Mouse (Mus musculus) adrenal gland, postnatal 25 days (tissue): ENCODE results near the gene Cacna1e. TPM values are rescaled to one million over a fixed set of nuclear protein-coding genes. Genes with fewer than 3 reads are reported as not detected.

ENCODE experiments used
- DNase-seq: peaks from one replicate; pipeline ENCODE4 v3.0.0; 2021; ENCODE audit warnings: mixed read lengths
- total RNA-seq: library from RNA; stranded (reverse); gene quantifications from 2 replicates; pipeline ENCODE4 v1.2.3, GENCODE M21; 2021

The Cacna1e gene
- total RNA-seq, 1 experiment from 2014 or later, result 0.15 TPM

DNA sequence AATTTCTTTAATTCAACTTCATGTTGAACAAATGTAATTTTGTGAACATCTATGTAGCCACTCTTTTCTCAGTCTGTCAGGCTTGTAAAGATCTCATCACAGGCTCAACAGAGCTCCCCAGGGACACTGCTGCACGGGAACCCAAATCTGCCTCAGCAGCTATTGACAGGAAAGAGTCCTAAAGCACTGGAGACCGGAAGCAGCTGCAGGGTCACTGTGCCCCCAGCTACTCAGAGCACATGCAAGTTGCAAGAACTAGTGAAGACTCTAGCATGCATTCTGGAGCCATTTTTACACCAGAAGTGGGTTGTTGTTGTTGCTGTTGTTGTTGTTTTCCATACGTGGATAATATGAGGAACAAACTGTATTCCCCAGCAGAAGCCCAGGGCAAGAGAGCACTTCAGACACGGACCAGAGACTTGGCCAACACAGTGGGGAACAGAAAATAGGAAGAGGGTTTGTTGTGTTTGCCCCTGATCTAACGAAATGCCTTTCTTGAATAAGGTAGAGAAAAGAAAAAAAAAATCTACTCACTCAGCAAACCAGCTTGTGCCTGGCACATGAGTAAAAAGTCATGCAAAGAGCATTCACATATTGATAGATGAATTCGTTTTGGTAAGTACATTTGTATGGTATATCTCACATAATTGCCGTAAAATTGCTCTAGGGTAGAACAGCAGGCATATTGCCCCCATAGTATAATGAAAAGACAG is 266.4 kb downstream of the Cacna1e start:
- DNase-seq, result no peak

DNA sequence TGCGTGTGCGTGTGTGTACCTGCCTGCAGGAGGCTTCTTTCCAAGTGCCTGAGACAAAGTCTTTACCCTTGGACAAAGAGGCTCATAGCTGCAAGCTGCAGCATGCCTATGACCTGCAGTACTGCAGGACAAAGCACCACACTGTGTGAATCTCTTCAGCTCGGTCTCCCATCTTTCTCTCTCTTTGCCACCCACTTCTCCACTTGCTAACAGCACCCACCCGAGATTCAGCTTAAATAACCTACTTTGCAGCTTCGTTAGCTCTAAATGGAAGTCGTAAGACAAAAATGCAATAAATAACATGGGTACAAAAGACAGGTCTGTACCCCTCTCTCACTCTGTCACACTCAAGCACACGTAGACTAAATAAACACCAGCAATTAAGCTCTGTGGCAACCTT is 268.5 kb downstream of the Cacna1e start:
- no peak for DNase-seq

- DNase-seq, result no peak
These were observed 275.8 kb downstream of the Cacna1e start for GRCm38 (mm10) chr1:154608516-154608915.

DNA sequence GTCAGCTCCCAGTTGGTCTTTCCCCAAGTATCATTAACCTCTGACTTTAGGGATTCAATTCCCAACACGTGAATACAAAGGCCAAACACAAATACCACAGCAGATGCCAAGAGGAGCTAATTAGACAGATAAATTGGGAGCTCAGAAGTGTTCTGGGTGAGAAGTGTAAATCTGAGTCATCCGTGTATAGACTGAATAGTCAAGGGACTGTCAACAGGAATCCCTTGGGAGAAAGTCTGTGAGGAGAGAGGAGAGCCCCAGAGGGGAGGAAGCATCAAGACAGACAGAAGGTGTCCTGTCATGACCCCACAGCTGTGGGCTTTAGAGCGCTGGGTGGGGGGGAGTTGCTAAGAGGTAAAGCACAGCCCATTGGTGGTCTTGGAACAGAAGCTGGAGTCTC is 276.9 kb downstream of the Cacna1e start:
- no peak for DNase-seq

GRCm38 (mm10) chr1:154605601-154606000 is 278.7 kb downstream of the Cacna1e start:
- DNase-seq, result no peak

DNA sequence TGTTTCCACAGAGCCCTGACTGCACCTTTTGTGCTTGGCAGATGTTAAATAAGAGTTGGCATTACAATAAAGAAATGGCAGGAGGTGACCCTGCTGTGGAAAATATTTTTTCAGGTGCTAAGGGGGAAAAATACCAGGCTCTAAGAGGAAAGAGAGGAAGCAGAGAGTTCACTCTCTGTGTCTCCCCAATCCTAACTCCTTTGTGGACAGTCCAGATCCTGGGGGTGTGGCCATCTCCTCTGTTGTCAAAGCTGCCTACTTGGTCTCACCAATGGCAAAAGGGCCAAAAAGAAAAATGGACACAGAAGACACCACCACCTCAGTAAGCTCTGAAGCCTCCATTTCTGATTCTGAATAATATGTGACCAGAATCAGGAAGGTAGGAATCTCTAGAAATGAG is 280.5 kb downstream of the Cacna1e start:
- DNase-seq, result no peak

GRCm38 (mm10) chr1:154602531-154602930 is 281.8 kb downstream of the Cacna1e start:
- DNase-seq, result no peak

DNA sequence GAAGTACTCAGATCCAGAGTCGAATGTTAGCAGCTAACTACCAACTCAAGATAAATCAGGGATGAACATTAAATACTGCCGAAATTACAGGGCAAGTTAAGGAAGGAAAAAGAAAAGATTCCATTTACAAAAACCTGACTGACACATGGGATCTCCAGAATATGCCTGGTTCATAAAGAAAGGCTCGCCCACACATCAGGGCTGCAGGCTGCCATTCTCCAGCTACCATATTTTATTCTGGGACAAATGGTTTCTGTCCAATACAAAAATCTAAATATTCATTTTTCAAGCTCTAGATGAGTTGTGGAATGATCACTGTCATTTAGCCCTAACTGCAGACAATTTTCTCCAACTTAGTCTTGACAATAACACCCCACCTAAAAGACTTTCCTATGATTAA is 301.8 kb downstream of the Cacna1e start:
- no peak for DNase-seq

DNA sequence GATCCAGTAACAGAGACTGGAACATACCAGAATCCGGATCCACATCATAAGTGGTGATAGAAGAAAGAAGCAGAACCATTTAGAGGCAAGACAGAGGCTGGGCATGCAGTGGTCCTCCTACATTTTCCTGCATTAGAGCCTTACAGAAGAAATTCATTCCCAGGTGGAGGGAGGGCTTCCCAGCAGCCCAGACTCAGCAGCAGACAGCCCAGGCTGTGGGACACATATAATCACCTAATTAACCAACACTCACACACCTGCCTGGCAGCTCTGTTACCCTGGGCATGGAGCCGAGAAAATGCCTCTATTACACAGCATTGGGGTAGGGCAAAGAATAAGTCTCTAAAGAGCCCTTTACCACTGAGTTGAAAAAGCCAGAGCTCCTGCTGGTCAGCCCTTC is 304.4 kb downstream of the Cacna1e start:
- no peak for DNase-seq

- no peak for DNase-seq
These were observed 305.6 kb downstream of the Cacna1e start for GRCm38 (mm10) chr1:154578748-154579147.

- no peak for DNase-seq
These were observed 307.9 kb downstream of the Cacna1e start for GRCm38 (mm10) chr1:154576418-154576817.

- DNase-seq, result no peak
These were observed 318.3 kb downstream of the Cacna1e start for GRCm38 (mm10) chr1:154566026-154566425.

GRCm38 (mm10) chr1:154555811-154556210 is 328.5 kb downstream of the Cacna1e start:
- no peak for DNase-seq

GRCm38 (mm10) chr1:154553132-154553531 is 331.2 kb downstream of the Cacna1e start:
- no peak for DNase-seq

- no peak for DNase-seq
These were observed 346.9 kb downstream of the Cacna1e start for GRCm38 (mm10) chr1:154537445-154537844.

- DNase-seq, result no peak
These were observed 347.5 kb downstream of the Cacna1e start for GRCm38 (mm10) chr1:154536763-154537162.

DNA sequence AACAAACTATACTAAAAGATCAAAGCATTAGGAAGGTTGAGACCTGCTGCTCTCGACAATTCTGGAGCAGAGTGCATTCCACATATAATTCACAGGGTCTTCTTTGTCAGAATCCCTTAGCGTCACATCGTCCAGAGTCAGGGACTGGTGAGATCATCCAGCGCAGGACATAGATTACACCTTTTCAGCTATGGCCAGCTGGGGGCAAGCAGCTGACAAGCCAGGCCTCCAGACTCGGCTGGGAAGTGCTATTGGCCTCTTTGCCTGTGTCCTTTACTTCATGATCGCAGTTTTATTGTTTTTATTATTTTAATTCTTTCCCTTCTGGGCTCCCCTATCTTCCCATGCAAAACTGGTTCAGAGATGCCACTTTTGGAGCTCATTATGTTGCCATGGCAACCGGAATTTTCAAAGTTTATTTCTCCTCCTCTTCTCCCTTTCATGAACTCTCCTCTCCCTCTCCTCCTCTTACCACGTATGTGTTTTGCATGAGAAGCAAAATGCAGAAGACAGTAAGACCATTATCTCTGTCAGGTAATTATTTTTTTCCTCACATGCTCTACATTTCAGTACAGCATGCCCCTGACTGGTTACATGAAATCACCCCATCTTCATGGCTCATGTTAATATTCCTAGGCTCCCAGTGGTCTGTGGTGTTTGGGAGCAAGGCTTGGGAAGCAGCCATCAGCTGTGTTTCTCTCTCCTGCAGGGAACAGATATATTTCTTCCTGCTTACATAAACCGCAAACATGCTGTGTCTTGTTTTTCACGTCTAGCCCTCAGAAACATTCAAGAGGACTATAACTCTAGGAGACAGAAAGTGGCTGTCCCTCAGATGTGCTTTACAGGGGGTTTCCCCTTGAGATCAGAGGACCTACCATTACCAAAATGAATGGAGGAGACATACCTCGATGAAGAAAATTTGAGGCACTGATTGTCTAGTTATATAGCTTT is 351.0 kb downstream of the Cacna1e start:
- DNase-seq, result no peak

GRCm38 (mm10) chr1:154529666-154530065 is 354.6 kb downstream of the Cacna1e start:
- no peak for DNase-seq

- DNase-seq, result no peak
These were observed 355.5 kb downstream of the Cacna1e start for GRCm38 (mm10) chr1:154528803-154529202.

- no peak for DNase-seq
These were observed 363.6 kb downstream of the Cacna1e start for GRCm38 (mm10) chr1:154520715-154521114.

DNA sequence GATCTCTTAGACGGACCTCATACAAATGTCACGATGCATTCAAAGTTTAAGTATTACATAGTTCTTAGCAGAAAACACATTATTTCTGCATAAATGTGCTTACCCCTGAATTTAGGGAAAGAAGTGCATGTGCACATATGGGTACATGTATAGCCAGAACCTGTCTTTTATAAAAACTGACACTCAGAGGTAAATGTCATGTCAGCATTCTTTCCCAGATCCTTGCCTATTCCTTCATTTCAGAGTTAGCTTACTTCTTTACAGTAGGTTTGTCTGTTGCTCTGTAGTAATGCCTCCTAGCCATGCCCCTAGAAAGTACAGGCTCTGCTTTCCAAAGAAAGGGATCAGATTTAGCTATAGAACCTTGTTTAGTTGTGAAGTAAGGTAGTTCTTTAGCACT is 369.0 kb downstream of the Cacna1e start:
- DNase-seq, result no peak

DNA sequence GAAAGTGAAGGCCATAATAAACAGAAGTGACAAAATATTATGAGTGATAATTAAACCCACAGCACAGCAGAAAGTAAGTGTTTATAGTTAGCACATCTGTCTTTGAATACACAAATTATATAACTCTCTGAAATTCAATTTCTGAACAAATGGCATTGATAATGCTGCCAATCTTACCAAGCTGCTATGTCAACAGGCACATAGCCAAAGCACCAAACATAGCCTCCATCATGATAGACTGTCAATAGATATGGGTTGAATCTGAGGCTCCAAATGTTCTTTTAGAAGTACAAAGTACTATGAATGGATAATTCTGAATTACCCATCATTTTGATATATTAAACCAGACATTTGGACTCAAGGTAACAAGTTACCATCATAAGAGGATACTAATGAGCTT is 372.6 kb downstream of the Cacna1e start:
- DNase-seq, result no peak

GRCm38 (mm10) chr1:154504005-154504404 is 380.3 kb downstream of the Cacna1e start:
- DNase-seq, result no peak
